Mouse (Mus musculus) cerebellum, adult 2 months (tissue): Measurements from ENCODE around the gene Rbm7. TPM values are rescaled to one million over a fixed set of nuclear protein-coding genes. Genes with fewer than 3 reads are reported as not detected.
A peak's percentile ranks its signal among the peaks of the same experiment; 100 is the strongest.

ENCODE experiments used
- DNase-seq, 2 experiments: peaks; one replicate each; pipeline ENCODE4 v3.0.0; 2021
- H3K27ac ChIP-seq: fragments of 200-500 bp; 2 replicates; pipeline ENCODE4 v1.5.1; 2012; ENCODE audit warnings: low read length, control low read depth, inconsistent platforms; ENCODE audit not compliant: insufficient read depth
- H3K27me3 ChIP-seq: fragments of 200-500 bp; 2 replicates; pipeline ENCODE4 v1.6.1; 2012; ENCODE audit warnings: inconsistent platforms, mild to moderate bottlenecking, low read length, moderate library complexity; ENCODE audit not compliant: control insufficient read depth, insufficient read depth
- H3K4me1 ChIP-seq: fragments of 200-500 bp; 2 replicates; pipeline ENCODE4 v1.6.1; 2011; ENCODE audit warnings: low read length; ENCODE audit not compliant: control insufficient read depth, insufficient read depth
- H3K4me3 ChIP-seq: fragments of 200-500 bp; replicated peaks from 2 replicates; pipeline ENCODE3; 2011; ENCODE audit warnings: mild to moderate bottlenecking, low read depth, low read length, control low read depth; ENCODE audit not compliant: insufficient read depth
- CTCF ChIP-seq: fragments of 200-500 bp; IDR thresholded peaks from 2 replicates; pipeline ENCODE4 v1.5.1; 2011; ENCODE audit warnings: low read depth, mild to moderate bottlenecking, control low read depth, low read length, moderate library complexity, borderline replicate concordance; ENCODE audit not compliant: insufficient read depth
- POLR2A ChIP-seq: fragments of 200-500 bp; IDR thresholded peaks from 2 replicates; pipeline ENCODE4 v1.6.1; 2011; ENCODE audit warnings: low read length, control low read depth, borderline replicate concordance; ENCODE audit not compliant: insufficient read depth
- WGBS: fragments of 180-500 bp; shearing (Covaris S2); methylation state at CpG from one replicate; pipeline ENCODE4 v1.1.7; 2018; 5-methylcytosine and 5-hydroxymethylcytosine counted together
- polyA plus RNA-seq: library from polyadenylated mRNA; depleted of rRNA; stranded (reverse); fragments of >200 nt; gene quantifications from 2 replicates; pipeline ENCODE4 v1.2.3, GENCODE M21; 2012

The Rbm7 gene
- polyA plus RNA-seq, 1 experiment: 32.4 TPM

- Histone ChIP-seq H3K27ac (no peak overlapping the region), H3K4me1 (no peaks in the 10 kb centered on the region), H3K27me3 (no peaks in the 10 kb centered on the region; the same call in 1 of the 2 replicates), H3K4me3 (no peak overlapping the region)
- no peak for DNase-seq
- TF ChIP-seq CTCF (no peak), POLR2A (no peak)
- 66% methylated on average over 2 of the region's 2 CpGs for WGBS
Measured at GRCm38 (mm10) chr9:48503001-48503400, 7.9 kb upstream of the Rbm7 start.

- Histone ChIP-seq H3K4me3 (no peak overlapping the region), H3K4me1 (no peaks in the 10 kb centered on the region), H3K27me3 (no peaks in the 10 kb centered on the region; the same call in 1 of the 2 replicates), H3K27ac (no peak overlapping the region)
- no peak for DNase-seq
- TF ChIP-seq CTCF (no peak), POLR2A (no peak)
- 80% methylated on average over 7 of the region's 7 CpGs for WGBS
Measured at GRCm38 (mm10) chr9:48501192-48501591, 6.1 kb upstream of the Rbm7 start.

GRCm38 (mm10) chr9:48495548-48495932, 441 bp upstream of the Rbm7 start:
- peak overlapping the region; percentile 86 for H3K27ac ChIP-seq
- DNase-seq: no peak
- H3K27me3 ChIP-seq: no peaks in the 10 kb centered on the region
- H3K4me1 ChIP-seq: no peaks in the 10 kb centered on the region
- no peak for TF ChIP-seq CTCF
- no peak for TF ChIP-seq POLR2A
- peak overlapping the region; percentile 73 for H3K4me3 ChIP-seq
- WGBS: 2% methylated on average over 34 of the region's 34 CpGs

DNA sequence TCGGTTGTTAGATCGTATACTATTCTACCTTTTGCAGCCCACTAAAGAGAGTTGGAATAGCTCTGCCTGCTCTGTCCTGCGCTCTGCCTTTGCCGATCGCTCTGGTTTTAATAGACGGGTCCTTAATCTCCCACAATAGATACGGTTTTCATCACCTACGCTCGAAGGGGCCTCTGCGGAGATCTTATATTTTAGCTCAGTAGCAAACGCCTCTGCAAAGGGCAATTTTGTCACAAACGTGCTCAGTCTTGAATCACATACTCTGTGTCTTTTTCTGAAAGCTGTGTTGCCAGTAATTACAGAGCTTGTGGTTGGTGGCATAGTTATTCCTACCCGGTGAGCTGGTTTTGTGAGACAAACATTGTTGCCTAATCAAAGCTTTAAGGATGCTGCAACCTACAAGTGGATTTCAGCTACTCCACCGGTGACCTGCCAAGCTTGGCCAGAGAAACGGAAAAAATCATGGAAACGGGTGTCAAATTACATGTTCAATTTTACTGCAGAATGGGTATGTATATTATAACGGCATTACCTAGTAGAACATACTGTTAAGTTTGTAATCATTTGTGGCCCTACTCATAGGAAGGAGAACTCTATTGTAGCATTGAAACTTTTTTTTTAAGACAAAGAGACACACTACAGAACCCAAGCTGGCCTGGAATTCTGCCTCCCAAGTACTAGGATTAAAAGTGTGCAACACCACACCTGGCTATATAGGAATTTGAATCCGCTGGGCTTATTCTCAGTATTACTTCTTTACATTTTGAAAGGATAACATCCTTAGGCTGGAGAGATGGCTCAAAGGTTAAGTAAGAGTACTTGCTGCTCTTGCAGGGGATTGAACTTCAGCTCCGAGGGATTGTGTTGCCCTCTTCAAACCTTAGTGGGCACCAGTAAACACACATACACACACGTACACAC, 13.6 kb downstream of the Rbm7 start:
- Histone ChIP-seq H3K4me1 (no peaks in the 10 kb centered on the region; the same call in 1 of the 2 replicates), H3K27me3 (no peaks in the 10 kb centered on the region), H3K4me3 (peak overlapping the region; percentile 55), H3K27ac (no peak overlapping the region)
- TF ChIP-seq CTCF: no peak
- no peak for TF ChIP-seq POLR2A
- peak in 1 of 2 experiments; percentile 19 for DNase-seq
- WGBS: 33% methylated on average over 20 of the region's 20 CpGs

GRCm38 (mm10) chr9:48480411-48481213, 14.5 kb downstream of the Rbm7 start, which contains the start of gene Rexo2:
TSS of gene Rexo2 (minus strand) at chr9:48480623.
- DNase-seq: peak; percentile 96
- no peaks in the 10 kb centered on the region for H3K27me3 ChIP-seq
- no peaks in the 10 kb centered on the region; the same call in 1 of the 2 replicates for H3K4me1 ChIP-seq
- H3K27ac ChIP-seq: peak within 1 kb of the TSS; percentile 10; the same call in 1 of the 2 replicates
- H3K4me3 ChIP-seq: peak within 1 kb of the TSS; percentile 65
- no peak for TF ChIP-seq CTCF
- peak; percentile 63; the same call in 1 of the 2 replicates for TF ChIP-seq POLR2A
- 1% methylated on average over 49 of the region's 49 CpGs for WGBS

GRCm38 (mm10) chr9:48479838-48480410, 15.2 kb downstream of the Rbm7 start:
- Histone ChIP-seq H3K27ac (peak overlapping the region; percentile 10; the same call in 1 of the 2 replicates), H3K27me3 (no peaks in the 10 kb centered on the region), H3K4me1 (no peaks in the 10 kb centered on the region; the same call in 1 of the 2 replicates), H3K4me3 (peak overlapping the region; percentile 65)
- WGBS: 7% methylated on average over 25 of the region's 25 CpGs
- DNase-seq: no peak
- TF ChIP-seq POLR2A (no peak), CTCF (no peak)

GRCm38 (mm10) chr9:48478808-48479207, 16.3 kb downstream of the Rbm7 start:
- TF ChIP-seq POLR2A: no peak
- no peak for TF ChIP-seq CTCF
- 95% methylated on average over 4 of the region's 4 CpGs for WGBS
- no peak overlapping the region for H3K4me3 ChIP-seq
- no peak for DNase-seq
- no peaks in the 10 kb centered on the region for H3K27me3 ChIP-seq
- no peaks in the 10 kb centered on the region; the same call in 1 of the 2 replicates for H3K4me1 ChIP-seq
- no peak overlapping the region for H3K27ac ChIP-seq
